Mouse (Mus musculus): ENCODE measurements around the gene Cry2. TPM values are rescaled to one million over a fixed set of nuclear protein-coding genes. Genes with fewer than 3 reads are reported as not detected.
"Not testable (repeated sequence)": the region's sequence is repeated elsewhere in the genome, so short reads cannot be mapped to it uniquely, and the experiment has no call there.

The Cry2 gene
- total RNA-seq, 4 experiments from 2014 or later, result 121 to 130 (median 128) TPM

GRCm38 (mm10) chr2:92422388-92423135, 11.3 kb downstream of the Cry2 start:
- DNase-seq (ENCODE audit: low spot score in 2 of 2), result no peak

- no peak for DNase-seq (ENCODE audit: low spot score in 2 of 2)
These were observed 12.0 kb downstream of the Cry2 start for GRCm38 (mm10) chr2:92421723-92422387.

GRCm38 (mm10) chr2:92411705-92412104, 22.1 kb downstream of the Cry2 start:
- DNase-seq (ENCODE audit: low spot score in 2 of 2), result no peak

GRCm38 (mm10) chr2:92408309-92409045, 25.4 kb downstream of the Cry2 start:
- no peak for DNase-seq (ENCODE audit: low spot score in 2 of 2)

- no peak for DNase-seq (ENCODE audit: low spot score in 2 of 2)
These were observed 28.2 kb downstream of the Cry2 start for GRCm38 (mm10) chr2:92405687-92406086.

- DNase-seq (ENCODE audit: low spot score in 2 of 2), result no peak
These were observed 29.1 kb downstream of the Cry2 start for GRCm38 (mm10) chr2:92404737-92405136.

- DNase-seq (ENCODE audit: low spot score in 2 of 2), result no peak
These were observed 30.0 kb downstream of the Cry2 start for GRCm38 (mm10) chr2:92403776-92404319.

- no peak for DNase-seq (ENCODE audit: low spot score in 2 of 2)
These were observed 31.1 kb downstream of the Cry2 start for GRCm38 (mm10) chr2:92402591-92403326.

- DNase-seq (ENCODE audit: low spot score in 2 of 2), result no peak
These were observed 32.7 kb downstream of the Cry2 start, which contains the start of gene Mapk8ip1 for GRCm38 (mm10) chr2:92401091-92401561. Mapk8ip1 (minus strand) TSS chr2:92401263.

- DNase-seq (ENCODE audit: low spot score in 2 of 2), result no peak
These were observed 33.2 kb downstream of the Cry2 start for GRCm38 (mm10) chr2:92400682-92401081.

- DNase-seq (ENCODE audit: low spot score in 2 of 2), result not testable (repeated sequence)
These were observed 34.0 kb downstream of the Cry2 start for GRCm38 (mm10) chr2:92399877-92400276.

- no peak for DNase-seq (ENCODE audit: low spot score in 2 of 2)
These were observed 36.4 kb downstream of the Cry2 start for GRCm38 (mm10) chr2:92397436-92397835.

- DNase-seq (ENCODE audit: low spot score in 2 of 2), result no peak
These were observed 38.3 kb downstream of the Cry2 start for GRCm38 (mm10) chr2:92395535-92395934.

- no peak for DNase-seq (ENCODE audit: low spot score in 2 of 2)
These were observed 41.3 kb downstream of the Cry2 start for GRCm38 (mm10) chr2:92392318-92393264.

- DNase-seq (ENCODE audit: low spot score in 2 of 2), result no peak
These were observed 42.0 kb downstream of the Cry2 start for GRCm38 (mm10) chr2:92391703-92392317.

- peak in 1 of 2 experiments; percentile 73 for DNase-seq (ENCODE audit: low spot score in 2 of 2)
These were observed 42.7 kb downstream of the Cry2 start for GRCm38 (mm10) chr2:92391116-92391515.

- no peak for DNase-seq (ENCODE audit: low spot score in 2 of 2)
These were observed 43.5 kb downstream of the Cry2 start for GRCm38 (mm10) chr2:92390206-92390930.

- DNase-seq (ENCODE audit: low spot score in 2 of 2), result no peak
These were observed 44.2 kb downstream of the Cry2 start for GRCm38 (mm10) chr2:92389645-92390044.
